Mouse (Mus musculus): ENCODE data around the gene Etfdh.
"Not testable (repeated sequence)": the region's sequence is repeated elsewhere in the genome, so short reads cannot be mapped to it uniquely, and the experiment has no call there.

Etfdh gene

GRCm38 (mm10) chr3:79576468-79576816, 52.9 kb downstream of the Etfdh start:
- DNase-seq: no peak

- no peak for DNase-seq
Measured at GRCm38 (mm10) chr3:79575576-79576467, 53.5 kb downstream of the Etfdh start.

- no peak for DNase-seq
Measured at GRCm38 (mm10) chr3:79574336-79574735, 55.0 kb downstream of the Etfdh start.

GRCm38 (mm10) chr3:79573376-79573775, 55.9 kb downstream of the Etfdh start:
- not testable (repeated sequence) for DNase-seq

GRCm38 (mm10) chr3:79572399-79572798, 56.9 kb downstream of the Etfdh start:
- no peak for DNase-seq

- DNase-seq: no peak
Measured at GRCm38 (mm10) chr3:79569351-79569681, 60.0 kb downstream of the Etfdh start.

GRCm38 (mm10) chr3:79568629-79569350, 60.5 kb downstream of the Etfdh start:
- DNase-seq: no peak

GRCm38 (mm10) chr3:79567703-79568362, 61.5 kb downstream of the Etfdh start, which contains the start of gene Fnip2:
TSS of gene Fnip2 (minus strand) at chr3:79567796.
- DNase-seq: peak; percentile 82

- peak; percentile 15 to 51 for DNase-seq
Measured at GRCm38 (mm10) chr3:79566716-79567691, 62.3 kb downstream of the Etfdh start.

- no peak for DNase-seq
Measured at GRCm38 (mm10) chr3:79564875-79565606, 64.3 kb downstream of the Etfdh start.

- no peak for DNase-seq
Measured at GRCm38 (mm10) chr3:79563511-79563910, 65.8 kb downstream of the Etfdh start.

GRCm38 (mm10) chr3:79561784-79562715, 67.2 kb downstream of the Etfdh start:
- DNase-seq: no peak

- DNase-seq: no peak
Measured at GRCm38 (mm10) chr3:79560555-79560954, 68.7 kb downstream of the Etfdh start.

GRCm38 (mm10) chr3:79559773-79560045, 69.6 kb downstream of the Etfdh start:
- DNase-seq: no peak

- no peak for DNase-seq
Measured at GRCm38 (mm10) chr3:79559021-79559772, 70.1 kb downstream of the Etfdh start.

GRCm38 (mm10) chr3:79555061-79555460, 74.2 kb downstream of the Etfdh start:
- DNase-seq: no peak
